Mouse (Mus musculus): Measurements from ENCODE around the gene Lta. TPM values are rescaled to one million over a fixed set of nuclear protein-coding genes. Genes with fewer than 3 reads are reported as not detected.

Gene Lta
- polyA plus RNA-seq, 1 experiment = 26.8 TPM

DNA sequence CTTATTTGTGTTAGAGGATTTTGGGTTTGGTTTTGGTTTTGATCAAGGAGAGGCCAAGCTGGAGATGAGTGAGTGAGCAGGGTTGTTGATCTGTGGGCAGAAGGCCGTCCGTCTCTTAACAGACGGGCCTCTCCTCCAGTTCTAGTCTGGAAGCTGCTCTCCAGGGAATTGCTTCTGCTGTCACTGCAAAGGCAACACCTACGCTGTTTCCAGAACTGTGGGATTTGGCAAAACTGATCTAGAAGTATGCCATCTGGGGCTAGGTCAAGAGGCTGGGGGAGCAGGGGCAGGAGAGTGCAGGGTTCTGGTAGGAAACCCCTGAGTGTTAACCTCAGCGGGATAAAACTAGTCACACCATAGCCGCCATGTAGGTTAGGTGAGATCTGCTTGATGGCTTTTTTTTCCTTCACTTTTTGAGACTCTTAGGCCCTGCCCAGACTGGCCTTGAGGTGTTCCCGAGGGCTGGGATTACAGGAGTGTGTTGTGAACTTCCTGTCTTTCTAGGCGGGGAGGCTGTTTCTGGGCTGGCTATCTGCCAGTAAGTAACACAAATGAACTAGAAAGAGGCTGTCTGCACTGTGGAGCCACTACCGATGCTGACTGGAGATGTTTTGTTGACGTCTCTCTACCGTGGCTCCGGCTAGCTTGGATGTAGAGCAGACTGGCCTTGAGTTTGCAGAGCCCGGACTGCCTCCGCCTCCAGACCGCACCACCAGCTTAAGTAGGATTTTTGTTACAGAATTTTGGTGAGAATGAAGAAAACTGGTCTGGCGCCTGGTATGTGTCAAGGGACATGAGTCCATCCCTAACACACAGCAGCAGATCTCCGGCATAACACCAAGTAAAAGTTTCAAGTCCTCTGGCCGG is 28.2 kb upstream of the Lta start, which contains the start of gene Atp6v1g2:
Gene Atp6v1g2, plus strand, starts transcription at position 547 of the 867 bp plus-strand sequence.
- H3K27me3 ChIP-seq (ENCODE audit: control insufficient read depth, insufficient read depth, low read length) = no peaks in the 10 kb centered on the region
- H3K4me1 ChIP-seq (ENCODE audit: control insufficient read depth, insufficient read depth, insufficient read length) = peaks cover 14% of the 10 kb centered on the region
- no peak for TF ChIP-seq CTCF (IDR thresholded peaks at IDR 0.05; ENCODE audit: extremely low read depth, insufficient read depth, insufficient read length, insufficient replicate concordance)
- TF ChIP-seq POLR2A (IDR thresholded peaks at IDR 0.05; ENCODE audit: low read depth, low read length) = no peak; the same call in 1 of the 2 replicates
- H3K36me3 ChIP-seq (ENCODE audit: control insufficient read depth, insufficient read depth, low read length) = peaks cover 10% of the 10 kb centered on the region
- DNase-seq (ENCODE audit: low read depth in 1 of 2, low spot score in 2 of 2) = no peak
- peak within 1 kb of the TSS; percentile 60; the same call in 1 of the 2 replicates for H3K4me3 ChIP-seq (ENCODE audit: extremely low read depth, insufficient read depth, insufficient read length)
- peak within 1 kb of the TSS; percentile 90 for H3K27ac ChIP-seq (ENCODE audit: insufficient read depth, low read length)
- 22% methylated on average over 18 of the region's 18 CpGs for WGBS

DNA sequence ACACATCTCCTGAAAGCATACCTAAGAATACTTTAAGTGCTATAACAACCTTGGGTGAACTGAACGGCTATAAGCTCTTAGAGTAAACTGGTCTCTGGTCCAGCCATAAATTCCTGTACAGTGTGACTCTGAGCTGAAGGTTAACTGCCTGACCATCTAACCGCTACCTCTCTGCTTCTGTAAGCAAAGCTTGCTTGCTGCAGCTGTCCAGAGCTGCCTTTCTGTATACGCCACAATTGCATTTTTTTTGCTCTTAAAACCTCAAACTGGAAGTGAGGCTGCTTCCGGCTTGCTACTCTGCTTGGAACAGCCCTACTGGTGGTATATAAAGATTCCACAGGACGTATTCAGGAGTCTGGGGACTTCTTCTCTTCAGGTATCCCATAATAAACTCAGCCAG is 27.5 kb upstream of the Lta start:
- WGBS = 16% methylated on average over 5 of the region's 5 CpGs
- H3K4me3 ChIP-seq (ENCODE audit: extremely low read depth, insufficient read depth, insufficient read length) = peak overlapping the region; percentile 10; the same call in 1 of the 2 replicates
- H3K36me3 ChIP-seq (ENCODE audit: control insufficient read depth, insufficient read depth, low read length) = peaks cover 13% of the 10 kb centered on the region
- no peak for TF ChIP-seq CTCF (IDR thresholded peaks at IDR 0.05; ENCODE audit: extremely low read depth, insufficient read depth, insufficient read length, insufficient replicate concordance)
- no peak for TF ChIP-seq POLR2A (IDR thresholded peaks at IDR 0.05; ENCODE audit: low read depth, low read length)
- peak overlapping the region; percentile 90 for H3K27ac ChIP-seq (ENCODE audit: insufficient read depth, low read length)
- DNase-seq (ENCODE audit: low read depth in 1 of 2, low spot score in 2 of 2) = no peak
- H3K4me1 ChIP-seq (ENCODE audit: control insufficient read depth, insufficient read depth, insufficient read length) = peaks cover 14% of the 10 kb centered on the region
- no peaks in the 10 kb centered on the region for H3K27me3 ChIP-seq (ENCODE audit: control insufficient read depth, insufficient read depth, low read length)

DNA sequence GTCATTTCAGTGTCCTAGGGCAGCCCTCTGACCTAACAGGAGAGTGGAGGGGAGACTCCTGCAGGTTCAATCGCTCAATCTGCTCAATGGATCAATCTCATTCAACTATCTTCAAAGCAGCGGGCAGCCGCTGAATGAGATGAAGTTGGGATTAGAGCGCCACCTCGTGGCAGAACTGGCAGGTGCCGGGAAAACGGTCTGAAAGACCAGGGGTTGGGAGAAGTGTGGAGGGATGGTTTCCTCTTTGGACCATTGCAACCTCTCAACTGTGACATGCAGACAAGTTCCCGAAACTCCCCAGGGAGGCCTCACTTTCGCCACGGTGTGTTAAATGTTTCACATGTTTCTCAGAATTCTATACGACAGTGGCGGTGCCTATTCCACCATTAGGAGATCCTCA is 26.9 kb upstream of the Lta start:
- peak; percentile 67 to 87 for DNase-seq (ENCODE audit: low read depth in 1 of 2, low spot score in 2 of 2)
- Histone ChIP-seq H3K36me3 (ENCODE audit: control insufficient read depth, insufficient read depth, low read length) (peaks cover 13% of the 10 kb centered on the region), H3K27me3 (ENCODE audit: control insufficient read depth, insufficient read depth, low read length) (no peaks in the 10 kb centered on the region), H3K4me3 (ENCODE audit: extremely low read depth, insufficient read depth, insufficient read length) (peak overlapping the region; percentile 10; the same call in 1 of the 2 replicates), H3K4me1 (ENCODE audit: control insufficient read depth, insufficient read depth, insufficient read length) (peaks cover 14% of the 10 kb centered on the region), H3K27ac (ENCODE audit: insufficient read depth, low read length) (peak overlapping the region; percentile 90)
- 3% methylated on average over 12 of the region's 12 CpGs for WGBS
- TF ChIP-seq CTCF (IDR thresholded peaks at IDR 0.05; ENCODE audit: extremely low read depth, insufficient read depth, insufficient read length, insufficient replicate concordance) (peak; percentile 89), POLR2A (IDR thresholded peaks at IDR 0.05; ENCODE audit: low read depth, low read length) (no peak)

DNA sequence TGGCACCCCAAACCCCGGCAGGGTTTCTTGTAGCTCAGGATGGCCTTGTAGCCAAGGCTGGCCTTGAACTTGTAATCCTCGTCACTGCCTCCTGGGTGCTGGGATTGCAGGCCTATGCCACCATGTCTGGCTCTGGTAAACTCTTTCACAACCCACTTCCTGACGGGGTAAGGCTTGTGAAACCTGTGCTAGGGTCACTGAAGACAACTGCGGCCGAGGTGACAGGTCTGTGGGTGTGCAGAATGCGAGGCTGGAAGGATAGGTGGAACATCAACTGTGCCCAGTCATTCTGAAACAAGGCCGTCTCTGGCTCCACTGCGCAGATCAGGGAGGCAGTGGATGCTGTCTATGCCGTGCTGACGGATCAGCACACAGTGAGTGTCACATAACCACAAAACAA is 25.9 kb upstream of the Lta start:
- Histone ChIP-seq H3K27ac (ENCODE audit: insufficient read depth, low read length) (0 out of 2 replicates have a peak overlapping the region, but pooled peaks have one; percentile 0), H3K27me3 (ENCODE audit: control insufficient read depth, insufficient read depth, low read length) (no peaks in the 10 kb centered on the region), H3K4me3 (ENCODE audit: extremely low read depth, insufficient read depth, insufficient read length) (no peak overlapping the region), H3K36me3 (ENCODE audit: control insufficient read depth, insufficient read depth, low read length) (peaks cover 13% of the 10 kb centered on the region), H3K4me1 (ENCODE audit: control insufficient read depth, insufficient read depth, insufficient read length) (peaks cover 16% of the 10 kb centered on the region)
- TF ChIP-seq CTCF (IDR thresholded peaks at IDR 0.05; ENCODE audit: extremely low read depth, insufficient read depth, insufficient read length, insufficient replicate concordance) (no peak), POLR2A (IDR thresholded peaks at IDR 0.05; ENCODE audit: low read depth, low read length) (no peak)
- WGBS = 66% methylated on average over 10 of the region's 10 CpGs
- DNase-seq (ENCODE audit: low read depth in 1 of 2, low spot score in 2 of 2) = no peak

DNA sequence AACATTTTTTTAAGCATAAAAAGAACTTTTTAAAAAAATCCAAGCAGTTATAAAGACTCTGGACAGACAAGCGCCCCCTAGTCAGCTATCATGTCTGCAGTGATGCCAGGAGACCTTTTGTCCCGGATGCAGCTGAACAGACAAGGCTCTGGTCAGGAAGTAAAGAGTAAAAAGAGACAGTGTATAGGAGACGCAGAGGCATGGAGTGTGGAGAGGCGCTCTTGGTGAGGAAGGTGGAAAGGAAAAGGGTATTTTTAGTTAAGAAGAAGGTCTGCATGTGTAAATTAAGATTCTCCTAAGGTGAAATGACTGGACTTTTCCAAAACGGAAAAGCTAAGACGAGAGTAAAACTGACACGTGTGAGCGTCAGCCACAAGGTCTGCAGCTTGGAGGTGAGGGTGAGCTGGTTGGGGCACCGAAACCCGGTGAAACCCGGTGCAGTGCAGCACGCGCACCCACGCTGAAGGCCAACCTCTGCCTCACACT is 21.5 kb upstream of the Lta start:
- no peak overlapping the region for H3K4me3 ChIP-seq (ENCODE audit: extremely low read depth, insufficient read depth, insufficient read length)
- no peaks in the 10 kb centered on the region for H3K27me3 ChIP-seq (ENCODE audit: control insufficient read depth, insufficient read depth, low read length)
- peaks cover 17% of the 10 kb centered on the region for H3K4me1 ChIP-seq (ENCODE audit: control insufficient read depth, insufficient read depth, insufficient read length)
- WGBS = 57% methylated on average over 14 of the region's 14 CpGs
- DNase-seq (ENCODE audit: low read depth in 1 of 2, low spot score in 2 of 2) = no peak
- peak overlapping the region; percentile 10; the same call in 1 of the 2 replicates for H3K27ac ChIP-seq (ENCODE audit: insufficient read depth, low read length)
- H3K36me3 ChIP-seq (ENCODE audit: control insufficient read depth, insufficient read depth, low read length) = peaks cover 13% of the 10 kb centered on the region
- no peak for TF ChIP-seq CTCF (IDR thresholded peaks at IDR 0.05; ENCODE audit: extremely low read depth, insufficient read depth, insufficient read length, insufficient replicate concordance)
- no peak for TF ChIP-seq POLR2A (IDR thresholded peaks at IDR 0.05; ENCODE audit: low read depth, low read length)

DNA sequence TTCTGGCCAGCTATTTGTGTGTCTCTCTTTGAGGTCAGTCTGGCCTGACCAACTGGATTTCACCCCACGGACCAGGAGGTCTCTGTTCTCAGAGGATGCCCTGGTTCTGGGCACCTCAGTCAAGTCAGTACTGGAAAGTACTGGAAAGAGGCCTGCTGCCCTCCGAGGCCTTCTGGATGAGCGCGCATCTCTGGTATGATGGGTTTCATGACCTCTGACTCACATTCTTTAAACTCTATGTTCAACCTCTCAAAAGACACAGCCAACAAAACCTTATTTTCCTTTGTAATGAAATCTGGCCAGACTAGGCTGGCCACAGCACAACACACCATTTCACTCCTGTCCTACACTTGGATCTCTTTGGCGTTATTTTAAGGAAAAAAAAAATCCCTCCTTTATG is 20.3 kb upstream of the Lta start:
- Histone ChIP-seq H3K36me3 (ENCODE audit: control insufficient read depth, insufficient read depth, low read length) (peaks cover 12% of the 10 kb centered on the region), H3K27ac (ENCODE audit: insufficient read depth, low read length) (no peak overlapping the region), H3K4me1 (ENCODE audit: control insufficient read depth, insufficient read depth, insufficient read length) (peaks cover 21% of the 10 kb centered on the region), H3K27me3 (ENCODE audit: control insufficient read depth, insufficient read depth, low read length) (no peaks in the 10 kb centered on the region), H3K4me3 (ENCODE audit: extremely low read depth, insufficient read depth, insufficient read length) (no peak overlapping the region)
- no peak for DNase-seq (ENCODE audit: low read depth in 1 of 2, low spot score in 2 of 2)
- 96% methylated on average over 5 of the region's 5 CpGs for WGBS
- TF ChIP-seq CTCF (IDR thresholded peaks at IDR 0.05; ENCODE audit: extremely low read depth, insufficient read depth, insufficient read length, insufficient replicate concordance) = no peak
- no peak for TF ChIP-seq POLR2A (IDR thresholded peaks at IDR 0.05; ENCODE audit: low read depth, low read length)

Data from spleen, adult 2 months (tissue).